Mouse (Mus musculus) cerebellum, adult 2 months (tissue): Measurements from ENCODE around the gene Brap.

Source experiments
- CTCF ChIP-seq: fragments of 200-500 bp; IDR thresholded peaks from 2 replicates; pipeline ENCODE4 v1.5.1; 2011; ENCODE audit warnings: low read depth, mild to moderate bottlenecking, control low read depth, low read length, moderate library complexity, borderline replicate concordance; ENCODE audit not compliant: insufficient read depth
- POLR2A ChIP-seq: fragments of 200-500 bp; IDR thresholded peaks from 2 replicates; pipeline ENCODE4 v1.6.1; 2011; ENCODE audit warnings: low read length, control low read depth, borderline replicate concordance; ENCODE audit not compliant: insufficient read depth

DNA sequence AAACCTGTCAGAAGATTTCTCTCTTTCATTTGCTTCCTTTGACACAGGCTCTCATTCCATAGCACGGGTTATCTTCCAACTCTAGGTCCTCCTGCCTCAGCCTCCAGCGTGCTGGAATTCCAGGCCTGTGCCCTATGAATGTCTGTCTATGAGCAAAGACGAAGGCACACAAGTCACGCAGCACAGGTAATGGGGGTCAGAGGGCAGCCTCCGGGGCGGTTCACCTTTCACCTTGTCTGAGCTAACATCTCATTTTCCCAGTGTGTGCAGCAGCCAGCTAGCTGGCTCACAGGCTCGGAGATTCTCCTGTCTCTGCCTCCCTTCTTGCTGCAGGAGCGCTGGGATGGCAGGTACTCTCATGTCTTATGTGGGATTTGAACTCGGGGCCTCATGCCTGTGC is 20.8 kb upstream of the Brap start:
- TF ChIP-seq POLR2A, result no peak
- no peak for TF ChIP-seq CTCF
